Comparison of ENCODE assay signal across 15 mouse cellular contexts in the genomic region with DNA sequence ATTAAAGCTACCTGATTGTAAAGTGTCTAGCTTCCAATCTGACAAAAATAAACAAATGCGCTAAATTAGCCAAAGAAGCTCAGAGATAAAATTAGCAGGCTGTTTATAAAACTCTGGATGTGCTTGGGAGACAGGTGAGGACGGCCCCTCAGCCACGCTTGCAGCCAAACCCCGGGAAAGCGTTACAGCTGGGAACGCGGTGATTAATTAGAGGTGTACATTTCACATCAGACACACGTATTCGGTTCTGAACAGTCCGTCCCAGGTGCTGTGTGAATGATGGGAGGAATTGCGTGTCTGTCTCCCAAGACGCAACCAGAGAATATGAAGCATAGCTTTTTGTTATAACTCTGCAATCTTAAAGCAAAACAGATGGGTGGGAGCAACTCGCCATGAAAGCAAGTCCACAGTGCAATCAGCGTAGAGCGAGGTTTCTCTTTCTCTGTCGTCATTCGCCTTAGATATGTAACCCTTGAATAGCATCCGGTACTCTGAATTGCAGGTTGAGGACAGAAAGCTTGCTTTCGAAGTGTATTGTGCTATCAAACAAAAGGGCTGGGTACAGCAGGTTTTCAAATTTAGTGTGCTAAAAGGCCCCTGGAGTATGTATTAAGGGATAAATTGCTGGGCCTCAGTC.
DNase-seq lines count a peak whose midpoint lies in the region; ATAC-seq and TF ChIP-seq lines count a peak whose summit lies in the region.
"Had no signal": no experiment of that assay in that cellular context is flagged by ENCODE, and none has a peak within 500 bp of the region (broad histone marks: within the 10 kb centered on the region; RNA-seq: fewer than 3 reads in every experiment).

No protein-coding gene starts in this region.

- H3K27ac ChIP-seq in hindbrain, embryonic 14.5 days = peak overlapping the region; percentile 80
- no peak overlapping the region for H3K27ac ChIP-seq in hindbrain, embryonic 10.5 days
- peak overlapping the region; percentile 51; the same call in 1 of the 2 replicates for H3K27ac ChIP-seq in hindbrain, embryonic 16.5 days (ENCODE audit: low read depth, low read length)
- no peak overlapping the region for H3K27ac ChIP-seq in stomach, postnatal 0 days (replicated peaks)
- H3K27ac ChIP-seq: heart, adult 2 months; liver, embryonic 15.5 days had no signal

- H3K4me1 ChIP-seq in hindbrain, embryonic 14.5 days (replicated peaks; ENCODE audit: control insufficient read depth, insufficient read depth, low read length) = peaks cover 5% of the 10 kb centered on the region
- 0 out of 2 replicates have a peak, but pooled peaks cover 2% of the 10 kb centered on the region for H3K4me1 ChIP-seq in hindbrain, embryonic 10.5 days (replicated peaks)
- H3K4me1 ChIP-seq in hindbrain, embryonic 16.5 days (ENCODE audit: control insufficient read depth, insufficient read depth, low read depth, low read length) = no peaks in the 10 kb centered on the region; the same call in 1 of the 2 replicates
- H3K4me1 ChIP-seq in stomach, postnatal 0 days (replicated peaks; ENCODE audit: control insufficient read depth, insufficient read depth) = no peaks in the 10 kb centered on the region
- H3K4me1 ChIP-seq: liver, embryonic 15.5 days had no signal

- H3K36me3 ChIP-seq in hindbrain, embryonic 14.5 days (replicated peaks; ENCODE audit: control insufficient read depth, insufficient read depth) = no peaks in the 10 kb centered on the region
- no peaks in the 10 kb centered on the region for H3K36me3 ChIP-seq in hindbrain, embryonic 10.5 days
- no peaks in the 10 kb centered on the region for H3K36me3 ChIP-seq in hindbrain, embryonic 16.5 days (ENCODE audit: control insufficient read depth, insufficient read depth, low read length)
- no peaks in the 10 kb centered on the region for H3K36me3 ChIP-seq in stomach, postnatal 0 days (ENCODE audit: control insufficient read depth, insufficient read depth, low read length)
- H3K36me3 ChIP-seq: liver, embryonic 15.5 days had no signal

- no peak for TF ChIP-seq CTCF in stomach, postnatal 0 days (IDR thresholded peaks at IDR 0.05; ENCODE audit: low read depth)

- no peak overlapping the region; the same call in 1 of the 2 replicates for H3K9ac ChIP-seq in hindbrain, embryonic 14.5 days
- 0 out of 2 replicates have a peak overlapping the region, but pooled peaks have one; percentile 14 for H3K9ac ChIP-seq in hindbrain, embryonic 16.5 days (ENCODE audit: low read depth, low read length)
- H3K9ac ChIP-seq in stomach, postnatal 0 days (ENCODE audit: low read length) = no peak overlapping the region
- H3K9ac ChIP-seq: liver, embryonic 15.5 days had no signal

- ATAC-seq in hindbrain, embryonic 14.5 days (ENCODE audit: low FRiP score) = peak; percentile 43; the same call in 1 of the 2 replicates
- peak; percentile 70; the same call in 1 of the 2 replicates for ATAC-seq in hindbrain, embryonic 16.5 days
- no peak for ATAC-seq in stomach, postnatal 0 days (ENCODE audit: low FRiP score, low TSS enrichment)
- ATAC-seq: activated CD4-positive, CD25-positive, alpha-beta regulatory T cell, adult 4 months had no signal

- 59% methylated on average over 19 of the region's 19 CpGs for WGBS in hindbrain, embryonic 14.5 days
- 86% methylated on average over 19 of the region's 19 CpGs for WGBS in hindbrain, embryonic 10.5 days
- WGBS in hindbrain, embryonic 16.5 days = 60% methylated on average over 19 of the region's 19 CpGs
- 42% methylated on average over 19 of the region's 19 CpGs for WGBS in stomach, postnatal 0 days

- H3K9me3 ChIP-seq in hindbrain, embryonic 14.5 days (ENCODE audit: control insufficient read depth, low read length) = no peaks in the 10 kb centered on the region
- peaks cover 7% of the 10 kb centered on the region; the same call in 1 of the 2 replicates for H3K9me3 ChIP-seq in hindbrain, embryonic 10.5 days
- H3K9me3 ChIP-seq in hindbrain, embryonic 16.5 days (ENCODE audit: control insufficient read depth, low read length) = no peaks in the 10 kb centered on the region
- no peaks in the 10 kb centered on the region for H3K9me3 ChIP-seq in stomach, postnatal 0 days (ENCODE audit: control insufficient read depth, low read length)
- H3K9me3 ChIP-seq: liver, embryonic 15.5 days had no signal

- peak; percentile 29 for DNase-seq in hindbrain, embryonic 14.5 days (ENCODE audit: low spot score)
- DNase-seq in hindbrain, embryonic 10.5 days (ENCODE audit: low spot score) = no peak
- DNase-seq in right cerebral cortex, adult 2 months (ENCODE audit: low spot score in 2 of 2) = peak; percentile 25 to 28
- DNase-seq in right cerebral cortex, postnatal 10 days (ENCODE audit: low spot score in 2 of 2) = no peak
- no peak for DNase-seq in stomach, postnatal 0 days (ENCODE audit: low spot score)
- no peak for DNase-seq in kidney, adult 9 months
- DNase-seq in kidney, postnatal 4 days = no peak
- DNase-seq: cerebellum, adult 11-12 months; heart, adult 2 months; kidney, adult 11 months; spleen, adult 18-20 months; thymus, postnatal 4 days had no signal

- H3K4me3 ChIP-seq in hindbrain, embryonic 14.5 days (replicated peaks; ENCODE audit: low read length) = peak overlapping the region; percentile 15
- no peak overlapping the region for H3K4me3 ChIP-seq in hindbrain, embryonic 10.5 days
- H3K4me3 ChIP-seq in hindbrain, embryonic 16.5 days (ENCODE audit: low read length) = peak overlapping the region; percentile 10; the same call in 1 of the 2 replicates
- no peak overlapping the region for H3K4me3 ChIP-seq in stomach, postnatal 0 days (ENCODE audit: low read depth, low read length)
- H3K4me3 ChIP-seq: heart, adult 2 months; liver, embryonic 15.5 days had no signal

- H3K4me2 ChIP-seq in hindbrain, embryonic 14.5 days (replicated peaks) = peak overlapping the region; percentile 36
- peak overlapping the region; percentile 40 for H3K4me2 ChIP-seq in hindbrain, embryonic 16.5 days (ENCODE audit: low read length)
- peak overlapping the region; percentile 37; the same call in 1 of the 2 replicates for H3K4me2 ChIP-seq in stomach, postnatal 0 days (replicated peaks; ENCODE audit: low read depth)
- H3K4me2 ChIP-seq: liver, embryonic 15.5 days had no signal

- H3K27me3 ChIP-seq in hindbrain, embryonic 14.5 days (ENCODE audit: control insufficient read depth, insufficient read depth, low read length) = no peaks in the 10 kb centered on the region
- H3K27me3 ChIP-seq in hindbrain, embryonic 10.5 days (ENCODE audit: insufficient read depth, poor library complexity, severe bottlenecking) = no peaks in the 10 kb centered on the region
- H3K27me3 ChIP-seq in hindbrain, embryonic 16.5 days (replicated peaks; ENCODE audit: control insufficient read depth, insufficient read depth, low read length) = no peaks in the 10 kb centered on the region
- H3K27me3 ChIP-seq in stomach, postnatal 0 days (ENCODE audit: control insufficient read depth, insufficient read depth, low read length) = no peaks in the 10 kb centered on the region
- H3K27me3 ChIP-seq: liver, embryonic 15.5 days had no signal

- no peak for TF ChIP-seq EP300 in stomach, postnatal 0 days (optimal IDR thresholded peaks at IDR 0.05)

Comparison
In these comparisons a context has a peak if more than half of its experiments do, and no peak if none do; other contexts are left out.
1. DNase-seq: peak in hindbrain, embryonic 14.5 days (single experiment) and right cerebral cortex, adult 2 months (2 of 2); none in hindbrain, embryonic 10.5 days (single experiment), right cerebral cortex, postnatal 10 days (0 of 2), stomach, postnatal 0 days (single experiment), kidney, adult 9 months (single experiment) and kidney, postnatal 4 days (0 of 2).
2. H3K27ac ChIP-seq: peak in hindbrain, embryonic 14.5 days (single experiment) and hindbrain, embryonic 16.5 days (single experiment); none in hindbrain, embryonic 10.5 days (single experiment) and stomach, postnatal 0 days (single experiment).
3. H3K4me3 ChIP-seq: peak in hindbrain, embryonic 14.5 days (single experiment) and hindbrain, embryonic 16.5 days (single experiment); none in hindbrain, embryonic 10.5 days (single experiment) and stomach, postnatal 0 days (single experiment).
4. Peak in every context shown above with its lines, with median percentiles within 50 percentile points of each other: H3K4me2 ChIP-seq.